Mouse (Mus musculus) neural tube, embryonic 13.5 days (tissue): ENCODE measurements around the gene Sox8. TPM values are rescaled to one million over a fixed set of nuclear protein-coding genes. Genes with fewer than 3 reads are reported as not detected.
A peak's percentile ranks its signal among the peaks of the same experiment; 100 is the strongest.

Source experiments
- ATAC-seq: fragments of 200-750 bp; cut with Nextera tagmentation; 2 replicates; pipeline ENCODE4 v1.8.0; 2017; ENCODE audit warnings: low read depth, mild to moderate bottlenecking, moderate TSS enrichment, moderate library complexity
- H3K27ac ChIP-seq: fragments of 300-500 bp; sonication (generic); replicated peaks from 2 replicates; pipeline ENCODE4 v1.5.1; 2015; ENCODE audit warnings: moderate library complexity, mild to moderate bottlenecking, inconsistent platforms
- H3K27me3 ChIP-seq: fragments of 300-500 bp; sonication (generic); 2 replicates; pipeline ENCODE4 v1.6.1; 2015; ENCODE audit warnings: mild to moderate bottlenecking, inconsistent platforms
- H3K36me3 ChIP-seq: fragments of 300-500 bp; sonication (generic); 2 replicates; pipeline ENCODE4 v1.6.1; 2015; ENCODE audit warnings: mild to moderate bottlenecking, inconsistent platforms
- H3K4me1 ChIP-seq: fragments of 300-500 bp; sonication (generic); replicated peaks from 2 replicates; pipeline ENCODE4 v1.6.1; 2015; ENCODE audit warnings: inconsistent platforms
- H3K4me2 ChIP-seq: fragments of 300-500 bp; sonication (generic); 2 replicates; pipeline ENCODE4 v1.6.1; 2015; ENCODE audit warnings: inconsistent platforms, mild to moderate bottlenecking, moderate library complexity
- H3K4me3 ChIP-seq: fragments of 300-500 bp; sonication (generic); 2 replicates; pipeline ENCODE4 v1.5.1; 2015; ENCODE audit warnings: mild to moderate bottlenecking, inconsistent platforms
- H3K9ac ChIP-seq: fragments of 300-500 bp; sonication (generic); 2 replicates; pipeline ENCODE4 v1.6.1; 2015; ENCODE audit warnings: moderate library complexity, mild to moderate bottlenecking, inconsistent platforms
- H3K9me3 ChIP-seq: fragments of 300-500 bp; sonication (generic); 2 replicates; pipeline ENCODE4 v1.6.1; 2016; ENCODE audit warnings: inconsistent platforms
- WGBS: fragments of 180-500 bp; shearing (Covaris S2); methylation state at CpG from one replicate; pipeline ENCODE4 v1.1.7; 2015; 5-methylcytosine and 5-hydroxymethylcytosine counted together
- polyA plus RNA-seq: library from polyadenylated mRNA; unstranded; fragments of >200 nt; fragmentation: Nextera tagmentation; extraction: Ambion mirVana; gene quantifications from 2 replicates; pipeline ENCODE4 v1.2.1, GENCODE M21; 2015

The Sox8 gene
- polyA plus RNA-seq: 10.8 and 11.6 TPM in 2 replicates

DNA sequence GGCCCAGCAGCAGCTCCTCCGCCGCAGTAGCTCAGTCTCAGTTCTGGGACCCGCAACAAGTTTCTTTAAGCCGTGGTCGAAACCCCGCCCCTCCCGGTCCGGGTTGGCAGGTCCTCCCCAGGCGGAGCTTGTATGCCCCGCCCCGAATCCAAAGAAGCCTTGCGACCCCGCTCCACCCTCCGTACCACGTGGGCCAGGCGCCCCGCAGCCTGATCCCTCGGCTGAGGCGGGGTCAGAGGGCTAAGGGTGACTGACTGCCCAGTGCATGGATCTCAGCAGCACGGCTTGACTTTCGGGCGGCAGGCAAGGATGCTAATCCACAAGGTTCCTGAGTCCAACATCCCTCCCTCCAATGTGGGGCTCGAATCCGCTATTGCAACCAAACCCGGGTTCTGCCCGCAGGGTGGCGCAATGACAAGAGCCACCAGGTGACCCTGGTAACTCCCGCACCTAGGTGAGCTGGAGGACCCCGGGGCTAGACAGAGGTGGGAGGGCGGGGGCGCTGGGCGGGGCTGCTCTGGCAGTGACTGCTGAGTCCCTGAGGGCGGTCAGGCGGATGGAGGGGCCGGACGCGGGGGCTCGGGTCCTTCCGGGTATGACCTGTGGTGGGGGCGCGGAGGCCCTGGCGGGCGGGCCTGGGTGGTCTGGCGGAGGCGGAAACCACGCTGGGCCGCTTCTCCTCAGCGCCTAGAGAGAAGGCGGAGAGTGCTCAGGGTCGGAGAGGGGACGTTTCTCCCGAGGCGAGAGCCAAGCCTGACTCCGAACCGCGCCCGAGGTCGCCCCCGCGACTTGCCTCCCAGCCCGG, at the start of gene Sox8:
TSS of gene Sox8 (minus strand) at position 39 of the 805 bp plus-strand sequence.
- under 1% methylated on average over 52 of the region's 61 CpGs for WGBS
- ATAC-seq: peak; percentile 55
- H3K4me3 ChIP-seq: peak within 1 kb of the TSS; percentile 50
- peaks cover 61% of the 10 kb centered on the region for H3K4me1 ChIP-seq
- peak within 1 kb of the TSS; percentile 69 for H3K9ac ChIP-seq
- H3K4me2 ChIP-seq: peak within 1 kb of the TSS; percentile 93
- no peaks in the 10 kb centered on the region for H3K36me3 ChIP-seq
- peaks cover 40% of the 10 kb centered on the region for H3K27me3 ChIP-seq
- H3K27ac ChIP-seq: no peak within 1 kb of the TSS; the same call in 1 of the 2 replicates
- no peaks in the 10 kb centered on the region for H3K9me3 ChIP-seq

DNA sequence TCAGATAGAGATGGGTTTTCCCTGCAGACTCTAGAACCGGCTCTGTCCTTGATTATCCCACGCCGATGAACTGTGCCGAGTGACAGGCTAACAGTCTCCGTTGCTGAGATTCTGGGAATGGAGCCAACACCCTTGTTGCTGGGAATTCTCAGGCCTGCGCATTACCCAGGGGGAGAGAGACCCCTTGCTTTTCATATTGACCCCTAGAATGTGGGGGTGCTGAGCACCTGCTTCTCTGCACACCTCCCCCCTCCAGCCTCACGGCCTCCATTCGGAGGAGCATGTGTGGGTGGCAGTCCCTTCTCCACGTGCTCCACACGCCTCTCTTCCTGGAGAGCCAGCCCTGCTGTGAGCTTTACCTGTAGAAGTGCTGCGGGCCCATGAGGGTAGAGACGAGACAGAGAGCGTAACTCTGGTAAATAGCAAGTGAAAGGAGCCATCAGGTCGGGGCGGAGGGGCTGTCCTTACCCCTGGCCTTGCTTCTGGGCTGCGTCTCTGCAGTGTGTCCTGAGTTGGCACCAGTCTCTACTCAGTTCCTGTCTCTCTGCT, 48.1 kb upstream of the Sox8 start:
- H3K9ac ChIP-seq: 0 out of 2 replicates have a peak overlapping the region, but pooled peaks have one; percentile 6
- H3K27ac ChIP-seq: peak overlapping the region; percentile 78
- H3K36me3 ChIP-seq: peaks cover 24% of the 10 kb centered on the region; the same call in 1 of the 2 replicates
- H3K4me1 ChIP-seq: peaks cover 18% of the 10 kb centered on the region
- H3K27me3 ChIP-seq: no peaks in the 10 kb centered on the region
- WGBS: 44% methylated on average over 16 of the region's 16 CpGs
- no peak overlapping the region for H3K4me3 ChIP-seq
- peak; percentile 83 for ATAC-seq
- H3K9me3 ChIP-seq: no peaks in the 10 kb centered on the region
- H3K4me2 ChIP-seq: peak overlapping the region; percentile 13; the same call in 1 of the 2 replicates

DNA sequence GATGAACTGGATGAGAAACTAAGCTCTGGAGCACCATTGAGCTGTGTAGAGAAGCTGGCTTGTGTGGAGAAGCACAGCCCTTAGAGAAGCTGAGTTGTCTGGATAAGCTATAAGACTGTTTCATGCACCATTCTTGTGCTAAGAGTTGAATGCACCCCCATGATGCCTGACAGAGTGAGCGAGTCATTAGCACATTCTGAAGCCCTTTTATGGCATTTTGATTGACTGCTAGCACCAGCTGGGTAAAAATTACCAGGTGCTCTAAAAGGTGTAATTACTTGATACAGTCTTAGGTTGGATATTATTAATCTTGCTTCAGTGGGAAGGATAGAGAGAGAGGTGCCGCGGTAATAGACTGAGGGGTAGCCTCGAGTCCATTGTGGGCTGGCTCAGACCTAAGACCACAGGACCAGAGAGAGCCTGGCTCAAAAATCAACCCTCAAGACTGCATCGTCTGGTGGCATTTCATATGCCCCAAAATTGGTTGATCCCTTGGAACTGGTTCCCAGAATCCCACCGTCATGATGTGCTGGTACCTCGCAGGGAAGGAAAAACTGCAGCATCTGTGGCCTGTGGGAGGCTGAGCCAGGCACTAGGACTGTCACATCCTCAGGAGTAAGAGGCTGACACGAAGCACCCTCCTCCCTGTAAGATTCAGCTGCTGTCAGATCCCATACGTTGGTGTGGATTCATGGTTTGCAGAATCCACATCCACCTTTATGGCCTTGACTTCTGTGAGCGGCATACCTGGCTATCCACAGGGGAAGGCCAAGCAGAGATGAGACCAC, 44.4 kb upstream of the Sox8 start:
- H3K4me1 ChIP-seq: peaks cover 33% of the 10 kb centered on the region
- WGBS: 88% methylated on average over 10 of the region's 10 CpGs
- no peak overlapping the region for H3K4me2 ChIP-seq
- H3K4me3 ChIP-seq: no peak overlapping the region
- peaks cover 31% of the 10 kb centered on the region for H3K36me3 ChIP-seq
- H3K27ac ChIP-seq: no peak overlapping the region
- no peaks in the 10 kb centered on the region for H3K27me3 ChIP-seq
- no peak overlapping the region for H3K9ac ChIP-seq
- ATAC-seq: no peak
- no peaks in the 10 kb centered on the region for H3K9me3 ChIP-seq

DNA sequence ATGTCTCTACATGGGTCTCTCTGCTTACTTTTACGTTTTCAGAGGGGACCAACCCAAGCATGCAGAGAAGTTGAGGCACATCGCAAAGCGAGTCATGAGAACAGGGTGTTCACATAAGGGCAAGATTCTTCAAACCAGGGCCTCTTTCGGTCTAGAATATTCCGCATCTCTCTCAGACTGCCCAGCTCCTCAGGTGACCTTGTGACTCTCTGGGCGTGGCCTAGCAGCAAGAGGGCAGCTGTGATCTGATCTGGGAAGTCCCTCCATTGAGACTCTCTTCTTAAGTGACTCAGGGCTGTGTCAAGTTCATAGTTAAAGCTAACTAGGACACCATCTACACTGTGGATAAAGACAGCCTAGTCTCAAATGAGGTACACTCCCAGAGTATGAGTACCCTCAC, 42.8 kb upstream of the Sox8 start:
- Histone ChIP-seq H3K4me3 (no peak overlapping the region), H3K27ac (no peak overlapping the region), H3K27me3 (no peaks in the 10 kb centered on the region), H3K9ac (no peak overlapping the region), H3K4me2 (no peak overlapping the region), H3K36me3 (peaks cover 31% of the 10 kb centered on the region), H3K4me1 (peaks cover 36% of the 10 kb centered on the region), H3K9me3 (no peaks in the 10 kb centered on the region)
- WGBS: 92% methylated on average over 6 of the region's 6 CpGs
- ATAC-seq: no peak

DNA sequence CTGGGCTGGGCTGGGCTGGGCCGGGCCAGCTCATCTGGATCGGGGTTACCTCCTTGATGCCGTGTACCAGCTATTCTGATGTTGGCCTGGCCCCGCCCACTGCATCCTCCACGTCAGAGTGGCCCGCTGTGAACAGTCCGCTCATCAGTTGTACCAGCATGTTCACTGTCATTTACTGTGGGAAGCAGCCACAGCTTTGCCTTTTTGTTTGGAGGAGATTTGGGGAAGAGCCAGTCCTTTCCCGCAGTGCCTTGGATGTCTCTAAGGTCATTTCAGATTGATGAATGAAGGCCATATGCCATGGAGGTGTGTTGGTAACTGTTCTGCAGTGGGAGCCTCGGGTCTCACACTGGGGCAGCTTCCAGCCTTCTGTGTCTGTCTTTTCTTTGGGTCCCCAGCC, 42.1 kb upstream of the Sox8 start:
- no peak overlapping the region for H3K27ac ChIP-seq
- H3K9me3 ChIP-seq: no peaks in the 10 kb centered on the region
- ATAC-seq: no peak
- H3K4me2 ChIP-seq: no peak overlapping the region
- H3K4me3 ChIP-seq: no peak overlapping the region
- WGBS: 84% methylated on average over 9 of the region's 9 CpGs
- H3K27me3 ChIP-seq: no peaks in the 10 kb centered on the region
- H3K36me3 ChIP-seq: peaks cover 31% of the 10 kb centered on the region
- H3K4me1 ChIP-seq: peaks cover 35% of the 10 kb centered on the region
- H3K9ac ChIP-seq: no peak overlapping the region

DNA sequence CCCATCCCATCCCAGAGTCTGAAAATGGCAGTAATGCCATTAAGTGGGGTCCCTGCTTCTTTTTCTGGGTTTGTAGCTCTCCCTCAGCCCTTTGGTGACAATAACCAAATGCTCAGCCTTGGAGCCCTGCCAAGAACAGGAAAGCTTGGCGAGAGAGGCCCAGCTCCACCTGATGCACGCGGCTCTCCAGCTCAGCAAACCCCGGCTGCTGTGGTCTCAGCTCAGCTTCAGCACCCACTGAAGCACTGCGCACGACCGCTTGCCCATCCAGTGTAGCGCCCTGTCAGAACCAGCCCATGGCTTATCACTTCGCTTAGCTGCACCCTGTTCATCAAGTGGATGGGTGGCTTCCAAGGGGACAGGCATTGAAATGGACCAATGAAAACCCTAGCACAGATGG, 39.7 kb upstream of the Sox8 start:
- H3K36me3 ChIP-seq: peaks cover 24% of the 10 kb centered on the region
- no peak overlapping the region for H3K4me3 ChIP-seq
- H3K4me1 ChIP-seq: peaks cover 42% of the 10 kb centered on the region
- peak; percentile 26; the same call in 1 of the 2 replicates for ATAC-seq
- H3K4me2 ChIP-seq: no peak overlapping the region
- H3K27me3 ChIP-seq: no peaks in the 10 kb centered on the region
- peak overlapping the region; percentile 56 for H3K27ac ChIP-seq
- WGBS: 53% methylated on average over 9 of the region's 9 CpGs
- H3K9me3 ChIP-seq: no peaks in the 10 kb centered on the region
- H3K9ac ChIP-seq: 0 out of 2 replicates have a peak overlapping the region, but pooled peaks have one; percentile 31

DNA sequence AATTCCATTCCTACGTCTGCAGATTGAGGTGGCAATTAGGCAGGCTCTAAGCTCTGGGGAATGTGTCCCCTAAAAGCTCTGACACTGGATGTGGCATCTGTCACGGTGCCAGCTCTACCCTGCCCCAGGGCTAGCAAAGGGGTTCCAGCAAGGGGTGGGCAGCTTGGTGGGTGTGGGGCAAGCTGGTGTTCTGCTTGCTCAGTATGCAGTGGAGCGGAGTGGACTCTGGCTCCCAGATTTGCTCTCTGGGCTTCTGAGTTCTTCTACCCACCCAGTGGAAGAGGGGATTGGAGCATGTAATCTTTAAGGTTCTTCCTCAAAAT, 39.0 kb upstream of the Sox8 start:
- peaks cover 42% of the 10 kb centered on the region for H3K4me1 ChIP-seq
- no peak overlapping the region for H3K4me3 ChIP-seq
- WGBS: 36% methylated on average over 3 of the region's 3 CpGs
- H3K9me3 ChIP-seq: no peaks in the 10 kb centered on the region
- no peak overlapping the region for H3K9ac ChIP-seq
- no peak overlapping the region for H3K4me2 ChIP-seq
- H3K27ac ChIP-seq: peak overlapping the region; percentile 56
- peaks cover 19% of the 10 kb centered on the region for H3K36me3 ChIP-seq
- peak; percentile 66 for ATAC-seq
- no peaks in the 10 kb centered on the region for H3K27me3 ChIP-seq

DNA sequence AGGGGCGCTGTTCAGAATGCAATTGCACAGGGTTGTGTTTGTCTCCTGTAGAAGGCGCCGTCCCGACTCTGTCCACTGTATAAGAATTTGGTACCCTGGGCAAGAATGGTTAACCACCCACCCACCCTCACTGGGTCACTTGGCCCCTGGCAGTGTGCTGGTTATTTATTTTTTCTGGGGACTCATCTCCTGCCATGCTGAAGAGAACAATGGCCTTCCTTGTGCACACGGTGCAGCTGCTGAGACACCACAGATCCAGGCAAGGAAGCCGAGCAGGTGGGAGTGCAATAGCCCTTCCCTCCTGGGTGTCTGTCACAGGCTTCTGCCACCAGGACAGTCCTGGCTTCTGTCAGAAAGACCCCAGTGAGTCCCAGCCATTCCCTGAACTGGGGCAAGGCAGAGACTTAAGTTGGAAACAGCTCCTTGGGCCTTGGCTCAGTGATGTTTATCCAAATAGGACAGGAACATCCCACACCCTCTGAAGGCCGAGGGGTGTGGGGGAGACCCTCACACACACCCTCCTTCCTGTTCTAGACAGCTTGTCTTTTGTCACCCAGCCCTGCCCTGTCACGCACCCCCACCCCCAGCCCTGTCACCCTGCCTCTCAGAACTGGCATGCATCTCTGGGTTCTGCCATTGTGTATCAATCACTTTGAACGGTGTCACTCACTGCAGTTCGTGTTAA, 38.5 kb upstream of the Sox8 start:
- peak; percentile 60 for ATAC-seq
- Histone ChIP-seq H3K36me3 (peaks cover 14% of the 10 kb centered on the region), H3K4me2 (no peak overlapping the region), H3K4me1 (peaks cover 46% of the 10 kb centered on the region), H3K27me3 (no peaks in the 10 kb centered on the region), H3K27ac (peak overlapping the region; percentile 56), H3K9ac (no peak overlapping the region), H3K4me3 (no peak overlapping the region), H3K9me3 (no peaks in the 10 kb centered on the region)
- 50% methylated on average over 10 of the region's 10 CpGs for WGBS

DNA sequence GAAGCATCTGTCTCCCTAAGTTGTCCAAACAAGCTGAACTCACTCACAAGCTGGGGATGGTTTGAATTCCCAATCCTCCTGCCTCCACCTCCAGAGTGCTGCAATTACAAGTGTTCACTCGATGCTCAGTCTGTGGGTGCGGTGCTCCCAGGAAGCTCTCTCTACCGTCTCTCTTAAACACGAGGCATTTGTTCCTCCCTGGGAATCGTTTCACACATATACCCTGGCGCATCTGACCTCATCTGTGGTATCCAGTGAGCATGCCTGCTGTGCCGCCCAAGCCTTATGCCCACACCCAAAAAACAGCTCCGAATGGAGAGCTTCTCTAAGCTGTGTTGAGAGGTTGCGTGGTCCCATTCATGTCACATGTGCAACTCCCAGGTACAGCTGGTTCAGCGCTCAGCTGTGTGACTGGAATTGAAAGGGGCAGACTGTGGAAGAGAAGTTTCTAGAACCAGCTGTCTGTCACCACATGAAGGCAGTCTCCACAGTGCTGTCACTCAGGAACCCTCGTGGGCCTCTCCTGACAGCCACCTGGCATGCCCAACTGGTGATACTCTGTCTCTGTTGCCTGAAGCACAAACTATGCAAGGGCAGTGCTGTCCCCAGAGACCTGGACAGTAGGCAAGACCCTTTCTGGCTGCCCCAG, 37.8 kb upstream of the Sox8 start:
- H3K36me3 ChIP-seq: peaks cover 8% of the 10 kb centered on the region
- H3K9ac ChIP-seq: no peak overlapping the region
- H3K27me3 ChIP-seq: no peaks in the 10 kb centered on the region
- H3K27ac ChIP-seq: peak overlapping the region; percentile 56; the same call in 1 of the 2 replicates
- peak; percentile 15; the same call in 1 of the 2 replicates for ATAC-seq
- no peak overlapping the region for H3K4me3 ChIP-seq
- no peak overlapping the region for H3K4me2 ChIP-seq
- 83% methylated on average over 11 of the region's 11 CpGs for WGBS
- peaks cover 46% of the 10 kb centered on the region for H3K4me1 ChIP-seq
- H3K9me3 ChIP-seq: no peaks in the 10 kb centered on the region

DNA sequence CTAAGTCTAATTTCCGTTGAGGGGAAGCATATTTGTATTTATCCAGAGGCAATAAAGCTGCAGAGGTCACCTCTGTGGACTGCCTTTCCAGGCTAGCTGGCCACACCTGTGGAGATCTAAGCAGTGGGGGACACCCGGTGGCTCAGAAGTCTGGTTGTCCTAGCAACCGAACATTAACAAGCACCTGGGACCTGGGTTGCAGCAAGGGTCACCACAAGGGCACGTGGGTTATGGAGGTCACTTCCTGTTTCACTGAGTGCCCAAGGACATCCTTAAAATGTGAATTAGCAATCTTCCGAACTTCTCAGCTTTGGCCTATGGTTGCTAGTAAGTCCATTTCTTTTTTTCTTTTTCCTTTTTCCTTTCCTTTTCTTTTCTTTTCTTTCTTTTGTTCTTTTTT, 33.7 kb upstream of the Sox8 start:
- ATAC-seq: no peak
- H3K4me1 ChIP-seq: peaks cover 28% of the 10 kb centered on the region
- 47% methylated on average over 5 of the region's 5 CpGs for WGBS

DNA sequence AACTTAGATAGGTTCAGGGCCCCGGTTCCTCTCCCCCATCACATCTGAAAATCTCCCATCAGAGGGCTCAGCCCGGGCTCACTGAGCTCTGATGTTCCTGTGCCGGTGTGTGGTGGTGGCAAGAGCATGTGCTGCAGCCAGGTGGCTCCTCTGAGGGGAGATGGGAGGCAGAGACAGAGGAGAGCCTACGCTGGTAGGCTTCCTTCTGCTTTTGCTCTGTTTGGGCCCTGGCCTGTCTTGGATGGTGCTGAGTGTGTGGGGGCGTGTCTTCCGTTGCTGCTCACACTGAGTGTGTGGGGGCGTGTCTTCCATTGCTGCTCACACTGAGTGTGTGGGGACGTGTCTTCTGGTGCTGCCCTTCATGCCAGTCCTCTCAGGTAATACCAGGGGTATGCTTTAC, 31.9 kb upstream of the Sox8 start:
- no peaks in the 10 kb centered on the region for H3K9me3 ChIP-seq
- H3K27me3 ChIP-seq: no peaks in the 10 kb centered on the region
- H3K9ac ChIP-seq: no peak overlapping the region
- H3K36me3 ChIP-seq: no peaks in the 10 kb centered on the region
- H3K4me1 ChIP-seq: peaks cover 14% of the 10 kb centered on the region
- WGBS: 74% methylated on average over 8 of the region's 8 CpGs
- no peak overlapping the region for H3K27ac ChIP-seq
- no peak overlapping the region for H3K4me2 ChIP-seq
- ATAC-seq: no peak
- no peak overlapping the region for H3K4me3 ChIP-seq

More for the DNA sequence above, 33.7 kb upstream of the Sox8 start:
- Histone ChIP-seq H3K4me3 (no peak overlapping the region), H3K9me3 (no peaks in the 10 kb centered on the region), H3K36me3 (no peaks in the 10 kb centered on the region), H3K9ac (no peak overlapping the region), H3K4me2 (no peak overlapping the region), H3K27ac (no peak overlapping the region), H3K27me3 (no peaks in the 10 kb centered on the region)
